Mouse (Mus musculus): ENCODE results near the gene Orai3. TPM values are rescaled to one million over a fixed set of nuclear protein-coding genes. Genes with fewer than 3 reads are reported as not detected.
A peak's percentile ranks its signal among the peaks of the same experiment; 100 is the strongest.

The Orai3 gene
- polyA plus RNA-seq, 1 experiment from 2014 or later, result 6.1 TPM

DNA sequence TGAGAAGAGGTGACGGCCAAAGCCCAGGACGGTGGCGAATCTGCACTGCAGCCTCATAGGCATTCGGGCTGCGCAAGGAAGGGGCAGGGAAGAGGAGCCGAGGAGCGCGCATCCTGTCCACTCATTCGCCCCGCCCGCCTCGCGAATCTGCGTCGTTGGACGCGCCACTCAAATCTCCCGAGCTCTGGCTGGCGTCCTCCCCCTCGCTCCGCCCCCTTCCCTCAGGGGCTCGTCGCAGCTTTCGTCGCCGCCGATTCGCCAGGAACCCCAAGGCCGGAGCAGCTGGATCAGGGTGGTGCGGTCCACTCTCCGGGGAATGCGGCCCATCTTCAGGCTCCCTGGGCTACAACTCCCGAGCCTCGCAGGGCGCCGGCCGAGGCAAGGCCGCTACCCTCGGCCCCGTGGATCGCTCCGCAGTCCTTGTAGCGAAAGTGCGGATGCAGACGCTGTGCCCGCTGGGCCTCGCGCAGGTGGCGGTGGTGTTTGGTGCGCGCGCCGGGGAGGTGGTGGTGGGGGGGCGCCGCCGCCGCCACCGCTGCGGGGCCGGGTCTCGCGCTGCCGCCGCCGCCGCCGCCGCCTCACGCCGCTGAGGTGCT lies 7.4 kb downstream of the Orai3 start:
- ATAC-seq, result peak; percentile 92
- peak overlapping the region; percentile 90 for H3K4me3 ChIP-seq (replicated peaks)
- H3K4me2 ChIP-seq (replicated peaks), result peak overlapping the region; percentile 78
- peaks cover 34% of the 10 kb centered on the region for H3K36me3 ChIP-seq
- H3K9ac ChIP-seq (replicated peaks), result peak overlapping the region; percentile 92
- H3K9me3 ChIP-seq, result no peaks in the 10 kb centered on the region
- no peaks in the 10 kb centered on the region for H3K27me3 ChIP-seq
- peak overlapping the region; percentile 98 for H3K27ac ChIP-seq
- peaks cover 17% of the 10 kb centered on the region for H3K4me1 ChIP-seq (replicated peaks)
- WGBS, result under 1% methylated on average over 46 of the region's 70 CpGs

DNA sequence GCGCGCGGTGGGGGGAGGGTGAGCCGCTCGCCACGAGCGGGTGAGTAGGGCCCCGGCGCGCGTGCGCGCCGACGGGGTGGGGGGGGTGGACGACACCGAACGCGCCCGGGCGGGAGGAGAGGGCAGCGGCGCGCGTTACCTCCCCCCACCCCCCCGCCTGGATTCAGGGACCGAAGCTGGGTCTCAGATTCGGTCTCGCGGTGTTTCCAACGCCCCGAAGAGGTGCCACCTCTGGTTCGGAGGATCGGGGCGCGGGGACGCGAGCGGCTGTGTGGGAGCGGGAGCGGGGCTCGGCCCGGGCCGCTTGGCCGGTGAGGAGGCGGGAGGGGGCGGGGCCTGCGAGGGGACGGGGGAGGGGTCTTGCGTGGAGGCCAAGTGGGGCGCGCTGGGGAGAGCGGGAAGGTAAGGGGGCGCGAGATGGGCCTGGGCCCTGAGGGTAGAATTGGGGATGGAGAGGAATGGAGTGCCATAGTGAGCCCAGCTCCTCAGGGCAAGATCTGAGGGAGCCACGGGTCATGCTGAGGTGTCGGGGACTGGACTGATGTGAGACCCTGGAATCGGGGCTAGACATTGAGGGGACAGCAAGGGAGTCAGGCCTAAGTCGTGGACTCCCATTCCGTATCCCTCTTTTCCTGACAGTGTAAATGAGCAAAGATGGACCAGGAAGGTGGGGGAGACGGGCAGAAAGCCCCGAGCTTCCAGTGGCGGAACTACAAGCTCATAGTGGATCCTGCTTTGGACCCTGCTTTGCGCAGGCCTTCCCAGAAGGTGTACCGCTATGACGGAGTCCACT lies 8.1 kb downstream of the Orai3 start:
- peak overlapping the region; percentile 90 for H3K4me3 ChIP-seq (replicated peaks)
- ATAC-seq, result peak; percentile 57
- H3K9me3 ChIP-seq, result no peaks in the 10 kb centered on the region
- H3K9ac ChIP-seq (replicated peaks), result peak overlapping the region; percentile 92
- H3K4me2 ChIP-seq (replicated peaks), result peak overlapping the region; percentile 78
- peak overlapping the region; percentile 98 for H3K27ac ChIP-seq
- no peaks in the 10 kb centered on the region for H3K27me3 ChIP-seq
- H3K4me1 ChIP-seq (replicated peaks), result peaks cover 17% of the 10 kb centered on the region
- 6% methylated on average over 35 of the region's 66 CpGs for WGBS
- H3K36me3 ChIP-seq, result peaks cover 41% of the 10 kb centered on the region

DNA sequence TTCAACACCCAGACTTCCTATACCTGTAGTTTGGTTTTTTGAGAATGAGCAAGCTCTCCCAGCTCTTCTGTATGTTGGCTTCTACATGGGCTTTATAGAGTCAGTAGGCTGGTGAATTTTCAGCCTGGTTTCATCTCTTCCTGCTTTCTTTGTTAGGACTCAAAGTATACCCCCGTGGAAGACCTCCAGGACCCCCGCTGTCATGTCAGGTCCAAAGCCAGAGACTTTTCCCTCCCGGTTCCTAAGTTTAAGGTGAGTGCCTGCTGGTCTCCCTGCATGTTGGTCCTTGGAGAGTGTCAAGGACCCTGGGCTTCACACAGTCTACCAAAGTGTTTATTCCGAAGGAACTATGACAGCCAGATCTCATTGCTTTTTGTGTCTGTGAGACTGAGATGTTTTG lies 8.7 kb downstream of the Orai3 start:
- no peak for ATAC-seq
- Histone ChIP-seq H3K27ac (no peak overlapping the region), H3K27me3 (no peaks in the 10 kb centered on the region), H3K4me3 (replicated peaks) (peak overlapping the region; percentile 90), H3K4me1 (replicated peaks) (peaks cover 17% of the 10 kb centered on the region), H3K36me3 (peaks cover 47% of the 10 kb centered on the region), H3K9me3 (no peaks in the 10 kb centered on the region), H3K9ac (replicated peaks) (peak overlapping the region; percentile 92), H3K4me2 (replicated peaks) (peak overlapping the region; percentile 78)
- 82% methylated on average over 4 of the region's 4 CpGs for WGBS

DNA sequence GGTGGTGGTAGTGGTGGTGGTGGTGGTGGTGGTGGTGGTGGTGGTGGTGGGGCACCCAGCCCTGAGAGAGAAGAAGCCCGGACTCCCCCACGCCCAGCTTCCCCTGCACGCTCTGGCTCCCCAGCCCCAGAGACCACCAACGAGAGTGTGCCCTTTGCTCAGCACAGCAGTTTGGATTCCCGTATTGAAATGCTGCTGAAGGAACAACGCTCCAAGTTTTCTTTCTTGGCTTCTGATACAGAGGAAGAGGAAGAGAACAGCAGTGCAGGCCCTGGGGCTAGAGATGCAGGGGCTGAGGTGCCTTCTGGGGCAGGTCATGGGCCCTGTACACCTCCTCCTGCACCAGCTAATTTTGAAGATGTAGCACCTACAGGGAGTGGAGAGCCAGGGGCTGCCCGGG lies 15.7 kb downstream of the Orai3 start, which contains the start of gene Gm49388:
TSS of gene Gm49388 (plus strand) at position 301 of the 400 bp plus-strand sequence.
- Histone ChIP-seq H3K27ac (no peak within 1 kb of the TSS), H3K36me3 (peaks cover 99% of the 10 kb centered on the region), H3K9ac (replicated peaks) (no peak within 1 kb of the TSS), H3K9me3 (no peaks in the 10 kb centered on the region), H3K4me2 (replicated peaks) (no peak within 1 kb of the TSS), H3K4me1 (replicated peaks) (no peaks in the 10 kb centered on the region), H3K4me3 (replicated peaks) (no peak within 1 kb of the TSS), H3K27me3 (no peaks in the 10 kb centered on the region)
- no peak for ATAC-seq
- 95% methylated on average over 7 of the region's 7 CpGs for whole genome bisulfite sequencing

DNA sequence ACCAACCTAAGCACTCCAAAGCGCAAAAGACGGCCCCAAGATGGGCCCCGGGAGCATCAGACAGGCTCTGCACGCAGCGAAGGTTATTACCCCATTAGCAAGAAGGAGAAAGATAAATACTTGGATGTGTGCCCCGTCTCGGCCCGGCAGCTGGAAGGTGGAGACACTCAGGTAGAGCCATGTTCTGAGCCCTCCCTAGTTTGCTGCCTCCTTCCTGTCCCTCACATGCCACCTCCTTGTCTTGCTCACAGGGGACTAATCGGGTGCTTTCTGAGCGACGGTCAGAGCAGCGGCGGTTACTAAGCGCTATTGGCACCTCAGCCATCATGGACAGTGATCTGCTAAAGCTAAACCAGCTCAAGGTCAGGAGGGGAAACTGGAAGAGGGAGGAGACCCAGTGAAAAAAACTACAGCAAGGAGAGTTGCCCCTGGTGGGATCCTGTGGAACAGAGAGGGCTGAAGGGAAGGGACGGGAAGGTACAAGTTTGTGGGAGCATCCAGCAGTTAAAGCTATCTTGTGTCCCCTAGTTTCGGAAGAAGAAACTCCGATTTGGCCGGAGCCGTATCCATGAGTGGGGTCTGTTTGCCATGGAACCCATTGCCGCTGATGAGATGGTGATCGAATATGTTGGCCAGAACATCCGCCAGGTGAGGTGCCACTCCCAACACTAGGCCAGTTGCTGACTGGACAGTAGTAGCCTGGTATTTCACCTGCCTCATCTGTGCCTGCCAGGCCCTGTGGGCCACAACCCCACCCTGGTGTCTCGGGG lies 27.6 kb downstream of the Orai3 start:
- H3K4me2 ChIP-seq (replicated peaks), result no peak overlapping the region
- no peak overlapping the region for H3K9ac ChIP-seq (replicated peaks)
- no peaks in the 10 kb centered on the region for H3K27me3 ChIP-seq
- no peaks in the 10 kb centered on the region for H3K9me3 ChIP-seq
- H3K27ac ChIP-seq, result no peak overlapping the region
- no peak for ATAC-seq
- H3K36me3 ChIP-seq, result peaks cover 85% of the 10 kb centered on the region
- H3K4me1 ChIP-seq (replicated peaks), result peaks cover 8% of the 10 kb centered on the region; the same call in 1 of the 2 replicates
- H3K4me3 ChIP-seq (replicated peaks), result no peak overlapping the region
- 93% methylated on average over 23 of the region's 23 CpGs for whole genome bisulfite sequencing

DNA sequence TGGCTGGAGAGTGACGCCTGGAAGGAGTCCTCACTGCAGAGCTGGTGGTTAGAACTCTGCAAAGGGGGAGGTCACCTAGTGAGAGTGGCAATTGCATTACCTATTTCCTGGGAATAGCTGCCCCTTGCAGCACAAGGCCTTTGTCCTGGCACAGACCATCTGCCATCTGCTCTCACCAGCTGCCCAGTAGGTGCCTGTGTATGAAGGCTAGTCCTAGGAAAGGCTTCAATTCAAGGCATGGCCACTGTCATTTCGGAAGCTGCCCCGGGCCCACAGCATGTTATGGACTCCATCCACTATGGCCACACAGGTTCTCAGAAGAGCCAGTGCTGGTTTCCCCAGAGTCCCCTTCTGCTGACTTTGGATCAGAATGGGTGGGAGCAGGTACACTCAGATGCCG lies 29.0 kb downstream of the Orai3 start:
- no peak for ATAC-seq
- Histone ChIP-seq H3K9ac (replicated peaks) (no peak overlapping the region), H3K9me3 (no peaks in the 10 kb centered on the region), H3K27ac (no peak overlapping the region; the same call in 1 of the 2 replicates), H3K4me2 (replicated peaks) (no peak overlapping the region), H3K4me3 (replicated peaks) (no peak overlapping the region), H3K36me3 (peaks cover 80% of the 10 kb centered on the region), H3K27me3 (no peaks in the 10 kb centered on the region), H3K4me1 (replicated peaks) (peaks cover 8% of the 10 kb centered on the region; the same call in 1 of the 2 replicates)
- WGBS, result 95% methylated on average over 4 of the region's 4 CpGs

DNA sequence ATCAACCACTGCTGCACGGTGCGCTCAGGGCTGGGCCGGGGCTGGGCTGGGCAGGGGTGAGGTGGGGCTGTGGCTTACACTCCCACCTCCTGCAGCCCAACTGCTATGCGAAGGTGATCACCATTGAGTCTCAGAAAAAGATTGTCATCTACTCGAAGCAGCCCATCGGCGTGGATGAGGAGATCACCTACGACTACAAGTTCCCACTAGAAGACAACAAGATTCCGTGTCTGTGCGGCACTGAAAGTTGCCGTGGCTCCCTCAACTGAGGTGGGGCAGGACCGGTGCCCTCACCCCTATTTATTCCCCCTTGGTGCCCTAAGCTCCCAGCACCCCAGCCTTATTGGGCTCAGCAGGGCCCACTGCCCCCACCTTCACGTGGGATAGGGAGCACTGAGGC lies 29.6 kb downstream of the Orai3 start:
- H3K27ac ChIP-seq, result no peak overlapping the region
- H3K27me3 ChIP-seq, result no peaks in the 10 kb centered on the region
- peaks cover 8% of the 10 kb centered on the region; the same call in 1 of the 2 replicates for H3K4me1 ChIP-seq (replicated peaks)
- H3K9me3 ChIP-seq, result no peaks in the 10 kb centered on the region
- H3K4me3 ChIP-seq (replicated peaks), result no peak overlapping the region
- peaks cover 79% of the 10 kb centered on the region for H3K36me3 ChIP-seq
- H3K9ac ChIP-seq (replicated peaks), result no peak overlapping the region
- WGBS, result 89% methylated on average over 13 of the region's 13 CpGs
- H3K4me2 ChIP-seq (replicated peaks), result no peak overlapping the region
- ATAC-seq, result no peak

DNA sequence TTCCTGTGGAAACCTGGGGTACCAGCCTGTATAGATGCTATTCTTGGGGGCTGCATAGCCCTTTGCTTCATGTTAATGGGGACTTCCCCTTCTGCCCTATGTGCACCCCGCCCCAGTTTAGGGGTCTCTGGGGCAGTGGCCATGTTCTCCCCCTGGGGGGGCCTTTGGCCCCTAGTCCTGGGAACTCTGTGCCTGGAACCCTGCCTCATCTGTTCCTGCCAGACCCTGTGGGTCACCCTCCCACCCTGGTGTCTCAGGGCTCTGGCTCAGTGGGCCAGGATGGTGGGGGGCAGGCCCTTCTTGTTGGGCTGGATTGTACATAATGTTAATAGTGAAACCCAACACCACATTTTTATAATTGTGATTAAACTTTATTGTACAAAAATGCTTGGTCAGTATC lies 30.1 kb downstream of the Orai3 start:
- H3K4me1 ChIP-seq (replicated peaks), result peaks cover 8% of the 10 kb centered on the region; the same call in 1 of the 2 replicates
- 0 out of 2 replicates have a peak, but pooled peaks have one; percentile 15 for ATAC-seq
- H3K27me3 ChIP-seq, result no peaks in the 10 kb centered on the region
- H3K4me2 ChIP-seq (replicated peaks), result no peak overlapping the region
- H3K27ac ChIP-seq, result peak overlapping the region; percentile 19; the same call in 1 of the 2 replicates
- H3K4me3 ChIP-seq (replicated peaks), result no peak overlapping the region
- 94% methylated on average over 1 of the region's 1 CpGs for WGBS
- H3K9ac ChIP-seq (replicated peaks), result 0 out of 2 replicates have a peak overlapping the region, but pooled peaks have one; percentile 6
- peaks cover 80% of the 10 kb centered on the region for H3K36me3 ChIP-seq
- no peaks in the 10 kb centered on the region for H3K9me3 ChIP-seq

DNA sequence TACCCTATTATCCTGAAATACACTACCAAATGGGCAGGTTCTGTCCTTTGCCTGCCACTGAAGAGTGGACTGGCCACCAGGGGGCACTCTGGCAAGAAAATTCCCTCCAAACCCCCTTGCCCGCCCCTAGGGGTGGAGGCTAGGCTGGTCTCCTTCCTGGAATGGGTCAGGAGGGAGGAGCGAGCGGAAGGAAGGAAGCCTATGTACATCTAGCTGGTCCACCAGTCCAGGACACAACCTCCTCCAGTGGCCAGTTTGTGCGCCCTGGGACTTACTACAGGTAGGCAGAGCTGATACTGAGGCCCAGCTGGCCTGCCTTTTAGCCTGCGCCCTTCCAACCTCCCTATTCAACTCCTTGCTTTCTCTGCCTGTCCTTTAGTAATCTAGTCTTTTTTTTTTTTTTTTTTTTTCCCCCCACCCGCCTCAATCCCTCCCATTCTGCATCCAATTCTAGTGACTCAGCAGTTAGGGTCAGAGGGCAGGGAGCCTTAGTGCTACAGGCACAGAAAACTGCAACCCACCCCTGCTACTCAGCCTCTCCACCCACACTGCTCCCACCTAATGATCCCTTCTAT lies 30.9 kb downstream of the Orai3 start, which contains the start of gene Hsd3b7:
TSS of gene Hsd3b7 (plus strand) at position 170 of the 575 bp plus-strand sequence.
- Histone ChIP-seq H3K9me3 (no peaks in the 10 kb centered on the region), H3K4me2 (replicated peaks) (peak within 1 kb of the TSS; percentile 14), H3K9ac (replicated peaks) (peak within 1 kb of the TSS; percentile 42; the same call in 1 of the 2 replicates), H3K4me3 (replicated peaks) (0 out of 2 replicates have a peak within 1 kb of the TSS, but pooled peaks have one; percentile 0), H3K36me3 (peaks cover 77% of the 10 kb centered on the region), H3K4me1 (replicated peaks) (peaks cover 8% of the 10 kb centered on the region; the same call in 1 of the 2 replicates), H3K27ac (peak within 1 kb of the TSS; percentile 19; the same call in 1 of the 2 replicates), H3K27me3 (no peaks in the 10 kb centered on the region)
- ATAC-seq, result peak; percentile 89
- WGBS, result 24% methylated on average over 6 of the region's 6 CpGs

DNA sequence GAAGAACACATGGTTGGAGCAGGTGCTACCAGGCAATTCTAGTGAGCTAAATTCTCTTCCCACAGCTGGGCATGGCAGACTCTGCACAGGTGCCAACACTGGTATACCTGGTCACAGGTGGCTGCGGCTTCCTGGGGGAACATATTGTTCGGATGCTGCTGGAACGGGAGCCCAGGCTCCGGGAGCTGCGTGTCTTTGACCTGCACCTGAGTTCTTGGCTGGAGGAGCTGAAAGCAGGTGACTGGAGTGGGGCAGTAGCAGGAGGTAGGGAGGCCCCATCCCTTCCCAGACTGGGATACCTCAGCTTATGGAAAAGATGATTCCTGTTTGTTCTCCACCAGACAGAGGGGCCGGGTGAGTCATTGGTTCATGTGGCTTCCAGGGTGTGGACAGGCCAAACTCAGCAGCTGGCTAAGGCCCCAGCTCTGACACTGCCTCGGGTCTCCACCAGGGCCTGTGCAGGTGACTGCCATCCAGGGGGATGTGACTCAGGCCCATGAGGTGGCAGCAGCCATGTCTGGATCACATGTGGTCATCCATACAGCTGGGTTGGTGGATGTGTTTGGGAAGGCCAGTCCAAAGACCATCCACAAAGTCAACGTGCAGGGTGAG lies 31.5 kb downstream of the Orai3 start:
- H3K4me3 ChIP-seq (replicated peaks), result 0 out of 2 replicates have a peak overlapping the region, but pooled peaks have one; percentile 0
- ATAC-seq, result no peak; the same call in 1 of the 2 replicates
- no peaks in the 10 kb centered on the region for H3K27me3 ChIP-seq
- no peak overlapping the region for H3K9ac ChIP-seq (replicated peaks)
- peaks cover 8% of the 10 kb centered on the region; the same call in 1 of the 2 replicates for H3K4me1 ChIP-seq (replicated peaks)
- 91% methylated on average over 8 of the region's 8 CpGs for WGBS
- H3K36me3 ChIP-seq, result peaks cover 76% of the 10 kb centered on the region
- no peak overlapping the region for H3K27ac ChIP-seq
- H3K9me3 ChIP-seq, result no peaks in the 10 kb centered on the region
- peak overlapping the region; percentile 14; the same call in 1 of the 2 replicates for H3K4me2 ChIP-seq (replicated peaks)

DNA sequence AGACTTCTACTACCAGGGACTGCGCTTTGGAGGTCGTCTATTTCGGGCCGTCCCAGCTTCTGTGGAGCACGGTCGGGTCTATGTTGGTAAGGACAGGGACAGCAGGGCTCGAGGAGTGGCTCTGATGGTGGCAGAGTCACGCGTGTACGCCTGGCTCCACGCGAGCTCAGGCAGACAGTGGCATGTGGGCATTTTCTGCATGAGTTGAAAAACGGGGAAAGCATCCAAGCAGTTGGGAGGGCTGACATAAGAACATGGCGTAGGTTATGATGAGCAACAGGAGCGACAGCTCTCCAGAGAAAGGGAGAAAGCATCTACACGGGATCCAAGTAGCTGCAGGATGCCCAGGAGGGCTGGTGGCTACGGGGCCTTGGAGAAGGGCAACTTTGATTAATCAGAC lies 32.7 kb downstream of the Orai3 start:
- Histone ChIP-seq H3K36me3 (peaks cover 73% of the 10 kb centered on the region), H3K27me3 (no peaks in the 10 kb centered on the region), H3K9ac (replicated peaks) (no peak overlapping the region), H3K4me1 (replicated peaks) (peaks cover 8% of the 10 kb centered on the region; the same call in 1 of the 2 replicates), H3K9me3 (no peaks in the 10 kb centered on the region), H3K4me2 (replicated peaks) (no peak overlapping the region), H3K27ac (no peak overlapping the region), H3K4me3 (replicated peaks) (no peak overlapping the region)
- no peak for ATAC-seq
- 93% methylated on average over 17 of the region's 17 CpGs for WGBS
